Mouse (Mus musculus): ENCODE measurements at regions not wholly inside any gene's neighbourhood (a gene's known extent, or its start where the extent isn't known, plus 50 kb on each side); places are given as distances from the start of the nearest gene placed in this dataset.

DNA sequence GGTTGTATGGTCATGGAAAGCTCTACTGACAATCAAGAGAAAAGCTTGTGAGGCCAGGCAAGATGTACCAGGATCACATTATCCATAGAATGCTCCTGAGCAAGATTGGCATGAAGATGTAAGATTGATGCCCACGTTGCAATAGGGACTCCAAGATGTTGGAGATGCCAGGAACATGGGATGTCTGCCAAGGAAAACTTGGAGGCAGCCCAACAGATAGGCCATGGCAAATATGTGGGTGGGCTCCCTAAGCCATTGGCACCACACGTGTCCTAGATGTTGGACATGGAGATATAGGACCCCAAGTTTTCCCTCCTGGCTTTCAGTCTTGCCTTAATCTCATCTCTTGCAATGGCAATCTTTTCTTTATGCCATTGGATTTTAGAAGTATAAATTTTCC lies 506.1 kb upstream of the Plxna2 start:
- TF ChIP-seq CTCF (conservative IDR thresholded peaks at IDR 0.05; ENCODE audit: low read length): no peak
- TF ChIP-seq NANOG (IDR thresholded peaks at IDR 0.05; ENCODE audit: borderline replicate concordance, low read length): no peak

All from E14TG2a.4 (cell line).